Mouse (Mus musculus) embryonic facial prominence, embryonic 14.5 days (tissue): ENCODE data around the gene 9030025P20Rik. TPM values are rescaled to one million over a fixed set of nuclear protein-coding genes. Genes with fewer than 3 reads are reported as not detected.

Experiments
- polyA plus RNA-seq: library from polyadenylated mRNA; unstranded; fragments of >200 nt; fragmentation: Nextera tagmentation; extraction: Ambion mirVana; gene quantifications from 2 replicates; pipeline ENCODE4 v1.2.1, GENCODE M21; 2014

The 9030025P20Rik gene
- polyA plus RNA-seq, 1 experiment from 2014 or later: 5.3 TPM

Other genes starting within 250 kb of the 9030025P20Rik start
- gene Wdr27, start 35.3 kb upstream of the 9030025P20Rik start, polyA plus RNA-seq: 6.6 and 8.3 TPM in 2 replicates
- gene 1600012H06Rik, start 35.3 kb upstream of the 9030025P20Rik start, polyA plus RNA-seq: 45.0 and 45.9 TPM in 2 replicates
- 50.5 and 52.0 TPM in 2 replicates for gene Phf10, start 17.2 kb upstream of the 9030025P20Rik start, polyA plus RNA-seq
- gene Gm3417, start 322 bp downstream of the 9030025P20Rik start, polyA plus RNA-seq: 1.2 and 3.7 TPM in 2 replicates
- gene Gm3435, start 31.7 kb downstream of the 9030025P20Rik start, polyA plus RNA-seq: 2.7 and 4.4 TPM in 2 replicates
- 49.7 and 54.8 TPM in 2 replicates for gene Ermard, start 62.7 kb downstream of the 9030025P20Rik start, polyA plus RNA-seq
- gene Tcte3, start 63.0 kb downstream of the 9030025P20Rik start, polyA plus RNA-seq: not detected in 2 replicates
- gene Gm3448, start 63.1 kb downstream of the 9030025P20Rik start, polyA plus RNA-seq: 2.4 and 2.8 TPM in 2 replicates